Mouse (Mus musculus) left cerebral cortex, postnatal 10 days (tissue): ENCODE measurements around the gene Ypel1. TPM values are rescaled to one million over a fixed set of nuclear protein-coding genes. Genes with fewer than 3 reads are reported as not detected.

Experiments used
- DNase-seq, 2 experiments: peaks; one replicate each; pipeline ENCODE4 v3.0.0; 2021 to 2022; ENCODE audit warnings: low spot score in 2 of 2, mixed read lengths in 1 of 2; ENCODE audit errors: extremely low spot score in 1 of 2
- intact Hi-C: fragments of 180-260 bp; cut with DNase I; formaldehyde crosslinking; loops from one replicate; pipeline ENCODE4 v1.15.1; 2025
- microRNA-seq: library from miRNA; unstranded; fragments of <30 nt; microRNA quantifications from one replicate; pipeline ENCODE4 v1.2.0, GENCODE M21; 2022
- total RNA-seq, 2 experiments: library from RNA; stranded (reverse); gene quantifications; 2 replicates each; pipeline ENCODE4 v1.2.3; 2021

Gene Ypel1
- total RNA-seq, 2 experiments from 2014 or later = 78.5 to 91.2 TPM

DNA sequence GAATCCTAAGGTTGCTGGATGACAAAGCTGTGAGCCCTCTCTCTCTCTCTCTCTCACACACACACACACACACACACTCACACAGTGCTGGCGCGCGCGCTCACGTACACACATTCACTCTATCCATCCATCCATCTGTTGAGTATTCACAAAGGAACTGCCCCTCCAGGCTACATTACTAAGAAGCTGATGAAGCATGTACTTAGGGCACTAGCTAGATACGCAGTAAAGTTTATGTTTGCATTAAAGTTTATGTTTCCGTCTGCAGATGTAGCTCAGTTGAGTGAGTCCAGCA is 63.4 kb downstream of the Ypel1 start:
- DNase-seq = no peak
- intact Hi-C loops = loop anchor here (5.0 kb wide), 1 partner anchor 144 kb away; the partner anchor contains the start of gene Tmem191c

Small RNAs within 50 kb of the gene (microRNA-seq; reads per million reads assigned to microRNA genes)
- gene Mir130b = 379 reads per million, percentile 68 among the genes with 10 or more reads in this experiment
- gene Mir301b = 6.3 reads per million, percentile 23 among the genes with 10 or more reads in this experiment

Other genes starting within 250 kb of the Ypel1 start
- 10 to 100 TPM; 10.5 to 11.0 TPM for gene Spag6l, start 240.2 kb upstream of the Ypel1 start, total RNA-seq
- not detected for gene Igll1, start 205.7 kb upstream of the Ypel1 start, total RNA-seq
- 10 to 100 TPM; 60.8 to 63.8 TPM for gene Top3b, start 199.0 kb upstream of the Ypel1 start, total RNA-seq
- not detected for gene Vpreb1, start 198.9 kb upstream of the Ypel1 start, total RNA-seq
- 10 to 100 TPM; 25.2 to 25.7 TPM for gene Ppm1f, start 173.2 kb upstream of the Ypel1 start, total RNA-seq
- 100 to 1,000 TPM; 469 to 480 TPM for gene Mapk1, start 86.3 kb upstream of the Ypel1 start, total RNA-seq
- 10 to 100 TPM; 84.6 to 87.7 TPM for gene Ppil2, start 41.6 kb downstream of the Ypel1 start, total RNA-seq
- 1 to 10 TPM; 2.6 to 3.6 TPM for gene 2610318N02Rik, start 55.5 kb downstream of the Ypel1 start, total RNA-seq
- gene Sdf2l1, start 62.7 kb downstream of the Ypel1 start, total RNA-seq = 10 to 100 TPM; 10.5 to 11.5 TPM
- 10 to 100 TPM; 49.7 to 52.4 TPM for gene Ydjc, start 74.9 kb downstream of the Ypel1 start, total RNA-seq
- 1 to 10 TPM; 7.7 to 8.7 TPM for gene Ccdc116, start 77.5 kb downstream of the Ypel1 start, total RNA-seq
- 100 to 1,000 TPM; 149 to 151 TPM for gene Ube2l3, start 133.0 kb downstream of the Ypel1 start, total RNA-seq
- gene Rimbp3, start 138.9 kb downstream of the Ypel1 start, total RNA-seq = 1 to 10 TPM; 1.7 to 1.9 TPM
- 1 to 10 TPM; 6.6 TPM for gene Hic2, start 163.9 kb downstream of the Ypel1 start, total RNA-seq
- gene Tmem191c, start 206.4 kb downstream of the Ypel1 start, total RNA-seq = 100 to 1,000 TPM; 121 to 123 TPM